Mouse (Mus musculus) urinary bladder, postnatal 36 days (tissue): ENCODE data around the gene Olfr1220.

ENCODE experiments used
- DNase-seq, 2 experiments: peaks; one replicate each; pipeline ENCODE4 v3.0.0; 2022; ENCODE audit warnings: low spot score in 2 of 2, mixed read lengths in 1 of 2

The Olfr1220 gene

DNA sequence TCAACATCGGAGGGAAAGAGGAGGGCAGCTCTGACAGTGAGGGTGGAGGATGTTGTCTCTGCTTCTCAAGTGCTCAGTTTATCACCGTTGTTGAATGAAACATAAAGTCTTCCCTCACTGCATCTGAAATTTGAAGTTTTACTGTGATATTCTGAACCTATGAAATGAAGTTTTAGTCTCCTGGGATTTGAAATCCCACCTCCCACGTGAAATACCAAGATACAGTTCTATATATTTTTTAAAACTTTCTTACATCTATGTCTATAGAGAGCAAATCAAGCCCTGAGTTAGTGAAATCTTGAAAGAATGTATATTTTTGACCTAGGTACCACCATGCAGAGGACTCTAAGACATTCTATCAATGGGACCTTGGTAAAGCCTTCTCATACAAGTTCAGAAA lies at the start of gene Olfr1220:
TSS of gene Olfr1220 (minus strand) at position 101 of the 400 bp plus-strand sequence.
- no peak for DNase-seq

DNA sequence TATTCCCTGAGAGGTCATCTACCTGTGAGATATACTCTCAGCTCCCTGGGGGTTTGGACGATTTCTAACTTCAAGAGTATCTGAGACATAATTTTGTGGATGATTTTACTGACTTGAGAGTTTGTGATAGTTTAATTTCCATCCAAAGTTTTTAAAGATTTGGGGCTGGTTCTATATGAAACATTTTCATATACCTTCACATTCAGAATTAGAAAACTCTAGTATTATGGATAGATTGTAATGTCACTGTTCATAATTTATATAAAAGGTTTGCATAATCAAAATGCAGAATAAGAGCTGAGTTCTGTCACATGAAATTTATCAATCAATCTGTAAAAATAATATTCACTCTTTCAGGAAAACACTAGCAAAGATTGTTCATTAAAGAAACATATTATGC lies 44.8 kb upstream of the Olfr1220 start, which contains the start of gene Olfr1223:
TSS of gene Olfr1223 (minus strand) at position 101 of the 400 bp plus-strand sequence.
- no peak for DNase-seq

DNA sequence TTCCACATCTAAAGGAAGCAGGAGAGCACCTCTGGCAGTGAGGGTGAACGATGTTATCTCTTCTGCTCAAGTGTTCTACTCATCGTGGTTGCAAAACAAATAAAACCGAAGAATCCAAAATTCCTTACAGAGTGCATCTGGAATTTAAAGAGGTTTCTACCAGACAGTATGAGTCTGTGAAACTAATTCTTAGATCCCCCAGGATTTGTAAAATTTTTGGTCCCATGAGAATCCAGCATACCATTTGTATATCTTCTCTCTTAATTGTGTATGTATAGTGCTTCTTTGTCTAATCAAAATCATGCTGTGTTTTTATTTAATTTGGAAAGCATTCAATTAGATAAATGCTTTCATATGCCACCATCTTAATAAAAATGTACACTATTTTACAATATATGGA lies 26.3 kb upstream of the Olfr1220 start, which contains the start of gene Olfr1222:
TSS of gene Olfr1222 (minus strand) at position 101 of the 400 bp plus-strand sequence.
- DNase-seq = no peak

DNA sequence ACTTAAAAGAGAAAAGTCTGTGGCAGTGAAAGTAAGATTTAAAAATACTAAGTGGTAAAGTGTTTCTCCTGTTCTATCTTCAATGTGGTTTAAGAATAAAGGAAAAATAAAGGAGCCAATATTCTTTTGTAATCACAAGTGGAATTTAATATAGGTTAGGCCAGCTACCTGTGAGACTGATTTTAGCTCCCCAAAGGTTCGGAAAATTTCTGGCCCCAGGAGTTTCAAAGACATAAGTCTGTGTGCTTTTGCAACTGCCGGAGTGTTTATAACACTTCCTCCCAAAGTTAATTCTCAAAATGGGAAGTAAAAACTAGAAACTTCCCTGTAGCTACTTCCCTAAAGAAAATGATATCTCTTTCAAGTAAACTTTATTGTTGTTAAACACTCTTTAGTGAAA lies 10.5 kb upstream of the Olfr1220 start, which contains the start of gene Olfr1221:
TSS of gene Olfr1221 (minus strand) at position 101 of the 400 bp plus-strand sequence.
- no peak for DNase-seq

DNA sequence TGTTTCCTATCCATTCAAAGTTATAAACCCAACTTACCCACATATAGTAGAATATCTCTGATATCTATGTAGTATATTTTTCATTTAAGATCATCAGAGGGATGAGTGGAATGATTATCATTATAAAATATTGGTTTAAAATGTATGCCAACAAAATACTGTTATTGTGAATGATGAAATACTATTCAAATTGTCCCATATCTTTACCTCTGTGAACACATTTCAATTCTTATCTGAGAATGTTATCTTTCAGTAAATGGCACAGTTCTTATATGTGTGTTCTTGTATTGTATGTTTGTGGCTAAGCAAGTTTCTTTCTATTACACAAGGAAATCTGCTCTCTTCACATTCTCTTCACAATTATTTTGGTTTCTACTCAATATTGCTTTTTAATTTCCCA lies 984 bp downstream of the Olfr1220 start:
- no peak for DNase-seq

DNA sequence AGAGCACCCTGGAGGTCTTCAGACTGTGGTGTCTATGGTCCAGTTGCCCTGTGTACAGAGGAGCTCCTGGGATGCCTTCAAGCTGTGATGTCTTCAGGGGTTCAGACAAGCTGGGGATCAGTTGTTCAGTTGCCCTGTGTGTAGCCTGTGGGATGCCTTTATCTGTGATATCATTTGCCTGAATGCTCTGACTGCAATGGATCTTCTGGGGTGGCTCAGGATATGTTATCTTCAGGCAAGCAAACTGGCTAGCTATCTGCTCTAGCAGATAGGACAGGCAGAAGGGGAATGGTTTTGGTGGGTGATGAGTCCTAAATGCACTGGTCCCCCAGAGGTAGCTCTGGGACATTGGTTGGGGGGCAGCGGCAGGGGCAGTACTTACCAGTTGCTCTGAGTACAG lies 12.8 kb downstream of the Olfr1220 start:
- DNase-seq = no peak

DNA sequence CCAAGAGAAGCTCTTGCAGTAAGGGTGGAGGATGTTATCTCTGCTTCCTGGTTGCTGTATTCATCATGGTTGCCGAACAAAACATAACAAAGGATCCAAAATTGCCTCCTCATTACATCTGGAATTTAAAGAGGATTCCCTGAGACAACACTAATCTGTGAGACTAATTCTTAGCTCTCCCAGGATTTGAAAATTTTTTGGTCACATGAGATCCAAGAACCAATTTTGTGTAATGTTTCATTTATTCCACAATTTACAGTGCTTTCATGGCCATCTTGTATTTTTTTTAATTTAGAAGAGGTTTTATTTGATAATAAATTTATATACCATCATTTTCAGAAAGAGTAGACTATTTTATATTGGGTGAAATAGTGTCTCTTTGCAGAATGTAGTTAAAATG lies 23.2 kb downstream of the Olfr1220 start, which contains the start of gene Olfr1219:
TSS of gene Olfr1219 (minus strand) at position 101 of the 400 bp plus-strand sequence.
- DNase-seq = no peak

DNA sequence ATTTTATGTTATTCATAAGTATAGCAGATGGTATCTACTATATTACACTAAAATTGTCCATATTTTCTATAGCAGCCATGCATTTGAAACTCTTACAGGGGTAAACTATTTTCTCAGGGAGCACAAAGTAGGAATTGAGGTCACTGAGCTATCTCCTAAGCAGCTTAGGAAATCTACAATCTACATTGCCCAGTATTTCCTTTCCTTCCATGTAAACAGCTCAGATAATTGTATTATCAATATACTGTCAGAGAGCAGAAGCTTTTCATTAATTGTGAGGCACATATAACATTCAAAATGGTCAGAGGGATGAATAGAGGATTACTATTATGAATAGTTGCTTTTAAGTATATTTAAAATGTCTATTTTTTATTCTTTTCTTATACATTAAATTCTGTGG lies 25.1 kb downstream of the Olfr1220 start:
- DNase-seq = no peak

DNA sequence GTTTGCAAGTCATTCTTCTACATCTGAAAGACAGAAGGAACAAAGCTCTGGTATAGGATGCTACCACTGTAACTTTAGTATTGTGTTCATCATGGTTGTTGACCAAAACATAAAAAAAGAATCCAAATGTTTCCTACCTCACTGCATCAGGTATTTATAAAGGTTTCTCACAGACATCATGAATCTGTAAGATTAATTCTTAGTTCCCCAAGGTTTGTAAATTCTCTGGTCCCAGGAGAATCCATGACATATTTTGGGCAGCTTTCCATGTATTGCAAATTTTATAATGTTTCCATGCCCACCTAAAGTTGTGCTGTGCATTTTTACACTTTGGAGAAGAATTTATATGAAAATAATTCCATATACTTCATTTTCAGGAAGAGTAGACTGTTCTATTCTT lies 45.5 kb downstream of the Olfr1220 start, which contains the start of gene Olfr1218:
TSS of gene Olfr1218 (minus strand) at position 101 of the 400 bp plus-strand sequence.
- DNase-seq = no peak
